Mouse (Mus musculus): ENCODE measurements around the gene 9030612E09Rik. TPM values are rescaled to one million over a fixed set of nuclear protein-coding genes. Genes with fewer than 3 reads are reported as not detected.
A peak's percentile ranks its signal among the peaks of the same experiment; 100 is the strongest.

9030612E09Rik gene
- polyA plus RNA-seq, 1 experiment from 2014 or later, result 0.94 TPM

DNA sequence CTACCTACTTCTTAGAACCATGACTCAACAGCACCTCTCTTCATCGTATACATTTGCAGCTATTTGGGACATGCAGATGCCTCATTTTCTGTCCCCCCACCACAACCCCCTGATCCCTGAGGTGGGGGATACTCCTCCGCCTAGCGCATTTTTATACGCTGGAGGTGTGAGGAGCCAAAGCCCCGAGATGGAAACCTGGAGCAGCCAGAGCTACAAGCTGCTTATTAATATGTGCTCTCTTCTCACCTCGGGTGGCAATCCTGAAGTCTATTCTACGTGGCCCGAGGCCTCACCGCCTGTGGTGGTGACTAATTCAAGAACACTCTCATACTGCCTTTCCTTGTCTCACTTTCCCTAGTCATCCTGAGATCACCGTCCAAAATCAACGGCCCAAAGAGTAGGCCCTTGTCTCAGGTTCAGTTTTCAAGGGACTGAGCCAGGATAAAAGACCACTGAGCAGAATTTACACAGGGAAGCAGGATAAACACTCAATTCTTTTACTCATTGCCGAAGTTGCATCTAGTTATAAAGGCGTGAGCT is 42.9 kb downstream of the 9030612E09Rik start:
- no peak overlapping the region for H3K4me2 ChIP-seq (replicated peaks)
- 91% methylated on average over 13 of the region's 13 CpGs for WGBS
- H3K4me1 ChIP-seq, result peaks cover 9% of the 10 kb centered on the region; the same call in 1 of the 2 replicates
- H3K27ac ChIP-seq, result no peak overlapping the region
- H3K4me3 ChIP-seq, result no peak overlapping the region
- no peaks in the 10 kb centered on the region for H3K36me3 ChIP-seq
- no peak overlapping the region for H3K9ac ChIP-seq
- H3K9me3 ChIP-seq, result no peaks in the 10 kb centered on the region
- no peaks in the 10 kb centered on the region for H3K27me3 ChIP-seq
- ATAC-seq (ENCODE audit: low FRiP score, low read depth), result no peak

DNA sequence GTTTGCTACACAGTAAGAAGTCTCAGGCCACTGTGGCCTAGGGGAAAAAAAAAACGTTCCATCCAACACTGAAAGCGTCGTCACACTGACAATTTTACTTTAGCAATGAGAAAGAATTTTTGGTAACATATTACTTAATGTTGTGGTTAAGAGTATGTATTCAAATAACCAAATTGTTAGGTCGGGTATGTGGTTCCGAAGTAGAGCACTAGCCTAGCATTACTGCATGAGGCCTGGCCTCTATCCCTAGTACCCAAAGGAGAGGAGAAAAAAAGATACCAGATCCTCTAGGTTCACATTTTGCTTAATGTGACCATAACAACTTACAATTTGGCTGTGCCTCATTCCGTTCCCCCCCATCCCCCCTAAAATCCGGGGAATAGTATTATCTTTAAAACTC is 46.0 kb downstream of the 9030612E09Rik start:
- Histone ChIP-seq H3K9me3 (no peaks in the 10 kb centered on the region), H3K27me3 (no peaks in the 10 kb centered on the region), H3K4me1 (peaks cover 13% of the 10 kb centered on the region; the same call in 1 of the 2 replicates), H3K4me2 (replicated peaks) (peak overlapping the region; percentile 75), H3K9ac (peak overlapping the region; percentile 97), H3K36me3 (no peaks in the 10 kb centered on the region), H3K4me3 (peak overlapping the region; percentile 62), H3K27ac (peak overlapping the region; percentile 90)
- ATAC-seq (ENCODE audit: low FRiP score, low read depth), result no peak
- 20% methylated on average over 7 of the region's 7 CpGs for WGBS

DNA sequence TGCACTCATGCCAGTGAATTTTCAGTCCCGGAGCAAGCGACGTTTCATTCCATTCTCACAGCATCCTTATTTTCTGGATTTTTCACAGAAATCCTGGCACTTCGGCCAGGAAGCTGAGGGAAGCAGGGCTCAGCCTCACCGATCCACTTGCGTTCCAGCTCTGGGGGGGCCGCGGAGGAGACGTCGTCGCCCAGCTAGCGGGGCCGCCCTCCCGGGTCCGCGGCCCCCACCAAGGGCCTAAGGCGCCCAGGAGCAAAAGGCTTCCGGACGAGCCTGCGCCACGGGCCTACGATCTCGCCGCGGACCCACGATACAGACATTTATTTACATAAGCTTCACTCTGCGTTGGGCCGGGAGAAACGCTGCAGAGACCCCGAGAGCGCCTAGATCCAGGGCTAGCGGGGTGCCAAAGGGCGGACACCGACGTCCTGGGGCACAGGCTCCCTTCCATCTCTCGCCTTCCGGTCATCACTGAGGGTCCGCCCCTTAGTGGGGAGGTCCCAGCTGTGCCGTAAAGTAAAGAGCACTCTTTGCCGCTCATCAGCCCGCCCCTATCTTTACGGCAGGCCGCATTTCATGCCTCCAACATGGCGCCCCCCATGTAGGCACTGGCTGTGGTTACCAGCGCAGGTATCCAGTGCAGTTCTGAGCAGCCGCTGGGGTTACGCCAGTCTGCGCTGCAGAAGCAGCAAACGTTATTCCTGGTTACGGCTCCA is 46.6 kb downstream of the 9030612E09Rik start, which contains the start of gene Pdss2:
Pdss2 (plus strand) TSS at position 577 of the 716 bp plus-strand sequence.
- Histone ChIP-seq H3K9me3 (no peaks in the 10 kb centered on the region), H3K9ac (peak within 1 kb of the TSS; percentile 97), H3K4me3 (peak within 1 kb of the TSS; percentile 62), H3K4me2 (replicated peaks) (peak within 1 kb of the TSS; percentile 75), H3K4me1 (peaks cover 13% of the 10 kb centered on the region; the same call in 1 of the 2 replicates), H3K27ac (peak within 1 kb of the TSS; percentile 90), H3K27me3 (no peaks in the 10 kb centered on the region), H3K36me3 (no peaks in the 10 kb centered on the region)
- under 1% methylated on average over 50 of the region's 50 CpGs for WGBS
- peak; percentile 98 for ATAC-seq (ENCODE audit: low FRiP score, low read depth)

DNA sequence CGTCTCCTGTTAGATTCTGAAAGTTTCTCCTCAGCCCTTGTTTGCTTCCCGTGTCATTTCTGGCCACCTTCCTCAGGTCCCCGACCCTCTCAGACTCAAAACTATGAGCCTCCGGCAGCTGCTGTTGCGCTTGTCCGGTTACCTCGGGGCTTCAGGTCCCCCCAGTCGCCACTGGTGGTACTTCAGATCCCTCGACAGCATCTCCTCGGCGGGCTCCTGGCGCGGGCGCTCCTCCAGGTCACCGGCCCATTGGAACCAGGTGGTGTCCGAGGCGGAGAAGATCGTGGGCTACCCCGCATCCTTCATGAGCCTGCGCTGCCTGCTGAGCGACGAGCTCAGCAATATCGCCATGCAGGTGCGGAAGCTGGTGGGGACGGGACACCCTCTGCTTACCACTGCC is 47.2 kb downstream of the 9030612E09Rik start:
- H3K36me3 ChIP-seq, result no peaks in the 10 kb centered on the region
- ATAC-seq (ENCODE audit: low FRiP score, low read depth), result peak; percentile 60; the same call in 1 of the 2 replicates
- H3K4me1 ChIP-seq, result peaks cover 13% of the 10 kb centered on the region; the same call in 1 of the 2 replicates
- peak overlapping the region; percentile 82 for H3K27ac ChIP-seq
- under 1% methylated on average over 25 of the region's 25 CpGs for WGBS
- peak overlapping the region; percentile 75 for H3K4me2 ChIP-seq (replicated peaks)
- peak overlapping the region; percentile 62 for H3K4me3 ChIP-seq
- H3K9me3 ChIP-seq, result no peaks in the 10 kb centered on the region
- no peaks in the 10 kb centered on the region for H3K27me3 ChIP-seq
- peak overlapping the region; percentile 69 for H3K9ac ChIP-seq

DNA sequence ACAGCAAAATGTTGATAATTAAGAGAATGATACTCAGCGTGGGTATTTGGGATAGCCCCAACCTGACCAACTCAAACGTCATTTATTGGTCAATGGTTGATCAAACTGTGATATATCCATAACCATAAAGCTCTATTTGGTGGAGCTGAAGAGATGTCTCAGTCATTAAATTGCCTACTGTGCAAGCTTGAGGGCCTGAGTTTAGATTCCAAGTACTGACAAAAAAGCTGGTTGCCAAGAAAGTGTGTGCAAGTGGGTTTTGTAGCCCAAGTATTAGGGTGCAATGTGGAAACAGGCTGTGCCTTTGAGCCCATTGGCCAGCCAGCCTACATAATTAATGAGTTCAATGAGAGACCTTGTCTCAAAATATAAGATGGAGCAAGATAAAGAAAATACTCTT is 48.9 kb downstream of the 9030612E09Rik start:
- 84% methylated on average over 2 of the region's 2 CpGs for whole genome bisulfite sequencing
- Histone ChIP-seq H3K9me3 (no peaks in the 10 kb centered on the region), H3K4me2 (replicated peaks) (no peak overlapping the region), H3K36me3 (no peaks in the 10 kb centered on the region), H3K9ac (no peak overlapping the region), H3K4me1 (peaks cover 13% of the 10 kb centered on the region; the same call in 1 of the 2 replicates), H3K27me3 (no peaks in the 10 kb centered on the region), H3K4me3 (no peak overlapping the region), H3K27ac (no peak overlapping the region)
- no peak for ATAC-seq (ENCODE audit: low FRiP score, low read depth)

Other genes with a start within 250 kb of the 9030612E09Rik start
- gene Sobp, start 174 bp upstream of the 9030612E09Rik start, polyA plus RNA-seq (2015; fragmentation: Nextera tagmentation; extraction: Ambion mirVana), result 4.0 and 4.5 TPM in 2 replicates
- 10.7 and 12.7 TPM in 2 replicates for gene Pdss2, start 46.8 kb downstream of the 9030612E09Rik start, polyA plus RNA-seq (2015; fragmentation: Nextera tagmentation; extraction: Ambion mirVana)

All from limb, embryonic 13.5 days (tissue).